Mouse (Mus musculus) midbrain, postnatal 0 days (tissue): Measurements from ENCODE around the gene Borcs8. TPM values are rescaled to one million over a fixed set of nuclear protein-coding genes. Genes with fewer than 3 reads are reported as not detected.

Source experiments
- ATAC-seq: fragments of 200-750 bp; cut with Nextera tagmentation; 2 replicates; pipeline ENCODE4 v1.8.0; 2017; ENCODE audit warnings: moderate number of reproducible peaks, mild to moderate bottlenecking, moderate TSS enrichment, moderate library complexity; ENCODE audit not compliant: low FRiP score
- DNase-seq: peaks from one replicate; pipeline ENCODE4 v3.0.0-alpha.2; 2015; ENCODE audit warnings: low spot score
- H3K27ac ChIP-seq: fragments of 300-500 bp; sonication (generic); 2 replicates; pipeline ENCODE4 v1.5.1; 2014; ENCODE audit warnings: low read depth, mild to moderate bottlenecking, low read length, mixed read lengths
- H3K27me3 ChIP-seq: fragments of 300-500 bp; sonication (generic); 2 replicates; pipeline ENCODE4 v1.6.1; 2014; ENCODE audit warnings: low read length, control low read depth, mixed read lengths; ENCODE audit not compliant: insufficient read depth
- H3K36me3 ChIP-seq: fragments of 300-500 bp; sonication (generic); 2 replicates; pipeline ENCODE4 v1.6.1; 2014; ENCODE audit warnings: low read length, control low read depth, mixed read lengths; ENCODE audit not compliant: insufficient read depth
- H3K4me1 ChIP-seq: fragments of 300-500 bp; sonication (generic); 2 replicates; pipeline ENCODE4 v1.6.1; 2014; ENCODE audit warnings: mild to moderate bottlenecking, control low read depth, antibody characterized with exemption, low read length, mixed read lengths; ENCODE audit not compliant: insufficient read depth
- H3K4me2 ChIP-seq: fragments of 300-500 bp; sonication (generic); 2 replicates; pipeline ENCODE4 v1.6.1; 2014; ENCODE audit warnings: low read depth, mild to moderate bottlenecking, low read length, mixed read lengths; ENCODE audit not compliant: poor library complexity, severe bottlenecking
- H3K4me3 ChIP-seq: fragments of 300-500 bp; sonication (generic); 2 replicates; pipeline ENCODE4 v1.5.1; 2014; ENCODE audit warnings: low read depth, mild to moderate bottlenecking, low read length, moderate library complexity
- H3K9ac ChIP-seq: fragments of 300-500 bp; sonication (generic); replicated peaks from 2 replicates; pipeline ENCODE4 v1.6.1; 2014; ENCODE audit warnings: mild to moderate bottlenecking, low read length, moderate library complexity, mixed read lengths; ENCODE audit not compliant: poor library complexity, severe bottlenecking
- H3K9me3 ChIP-seq: fragments of 300-500 bp; sonication (generic); 2 replicates; pipeline ENCODE4 v1.6.1; 2016; ENCODE audit warnings: low read length, control low read depth
- CTCF ChIP-seq: IDR thresholded peaks from 2 replicates; pipeline ENCODE4 v1.5.1; 2016; ENCODE audit warnings: antibody characterized with exemption, mild to moderate bottlenecking
- WGBS: fragments of 180-500 bp; shearing (Covaris S2); extraction: QIAGEN DNeasy Blood & Tissue Kit; methylation state at CpG from one replicate; pipeline ENCODE4 v1.1.7; 2014; 5-methylcytosine and 5-hydroxymethylcytosine counted together
- polyA plus RNA-seq: library from polyadenylated mRNA; unstranded; fragments of >200 nt; fragmentation: Nextera tagmentation; extraction: Ambion mirVana; gene quantifications from 2 replicates; pipeline ENCODE4 v1.2.1, GENCODE M21; 2015
- total RNA-seq: library from RNA; depleted of rRNA; stranded (reverse); fragments of >200 nt; gene quantifications from 2 replicates; pipeline ENCODE4 v1.2.3, GENCODE M21; 2014

The Borcs8 gene
- total and polyA plus RNA-seq, 2 experiments from 2014 or later, result 49.8 to 91.1 TPM

- ATAC-seq (peak; percentile 87), DNase-seq (peak; percentile 88)
- 1% methylated on average over 17 of the region's 17 CpGs for WGBS
- Histone ChIP-seq H3K4me3 (peak overlapping the region; percentile 61), H3K4me1 (peaks cover 7% of the 10 kb centered on the region; the same call in 1 of the 2 replicates), H3K27me3 (no peaks in the 10 kb centered on the region), H3K27ac (peak overlapping the region; percentile 96), H3K9me3 (no peaks in the 10 kb centered on the region), H3K36me3 (peaks cover 6% of the 10 kb centered on the region; the same call in 1 of the 2 replicates), H3K4me2 (peak overlapping the region; percentile 86), H3K9ac (peak overlapping the region; percentile 87)
- TF ChIP-seq CTCF, result peak; percentile 58
These were observed 20.3 kb upstream of the Borcs8 start for GRCm38 (mm10) chr8:70118726-70119700.

- Histone ChIP-seq H3K27me3 (no peaks in the 10 kb centered on the region), H3K4me1 (peaks cover 7% of the 10 kb centered on the region; the same call in 1 of the 2 replicates), H3K9ac (peak within 1 kb of the TSS; percentile 87), H3K4me3 (peak within 1 kb of the TSS; percentile 61), H3K27ac (peak within 1 kb of the TSS; percentile 96), H3K36me3 (no peaks in the 10 kb centered on the region), H3K4me2 (peak within 1 kb of the TSS; percentile 86), H3K9me3 (no peaks in the 10 kb centered on the region)
- TF ChIP-seq CTCF, result no peak
- ATAC-seq, result peak; percentile 51
- WGBS, result 1% methylated on average over 19 of the region's 19 CpGs
- DNase-seq, result peak; percentile 95
These were observed 18.6 kb upstream of the Borcs8 start, which contains the start of gene Ncan for GRCm38 (mm10) chr8:70120667-70121066. TSS of gene Ncan (minus strand) at chr8:70120873.

- TF ChIP-seq CTCF, result peak; percentile 66
- Histone ChIP-seq H3K4me3 (no peak overlapping the region), H3K27me3 (no peaks in the 10 kb centered on the region), H3K9ac (no peak overlapping the region), H3K4me2 (no peak overlapping the region), H3K36me3 (no peaks in the 10 kb centered on the region), H3K27ac (no peak overlapping the region), H3K4me1 (peaks cover 2% of the 10 kb centered on the region; the same call in 1 of the 2 replicates), H3K9me3 (no peaks in the 10 kb centered on the region)
- DNase-seq (no peak), ATAC-seq (no peak)
- WGBS, result 57% methylated on average over 2 of the region's 2 CpGs
These were observed 16.4 kb upstream of the Borcs8 start for GRCm38 (mm10) chr8:70122863-70123262.

- DNase-seq (no peak), ATAC-seq (no peak)
- TF ChIP-seq CTCF, result no peak
- Histone ChIP-seq H3K27ac (no peak overlapping the region), H3K36me3 (no peaks in the 10 kb centered on the region), H3K9me3 (no peaks in the 10 kb centered on the region), H3K27me3 (no peaks in the 10 kb centered on the region), H3K9ac (no peak overlapping the region), H3K4me2 (no peak overlapping the region), H3K4me3 (no peak overlapping the region), H3K4me1 (no peaks in the 10 kb centered on the region)
- WGBS, result 68% methylated on average over 8 of the region's 8 CpGs
These were observed 14.3 kb upstream of the Borcs8 start for GRCm38 (mm10) chr8:70124992-70125391.

- Histone ChIP-seq H3K27ac (peak overlapping the region; percentile 57; the same call in 1 of the 2 replicates), H3K9ac (no peak overlapping the region), H3K9me3 (no peaks in the 10 kb centered on the region), H3K4me3 (no peak overlapping the region), H3K36me3 (no peaks in the 10 kb centered on the region), H3K27me3 (no peaks in the 10 kb centered on the region), H3K4me1 (no peaks in the 10 kb centered on the region; the same call in 1 of the 2 replicates), H3K4me2 (no peak overlapping the region)
- 73% methylated on average over 3 of the region's 3 CpGs for WGBS
- DNase-seq, result peak; percentile 73
- no peak for ATAC-seq
- TF ChIP-seq CTCF, result no peak
These were observed 10.9 kb upstream of the Borcs8 start for GRCm38 (mm10) chr8:70128435-70128834.
